Comparison of ENCODE assay signal across 8 mouse cellular contexts in genomic region chr6:119480706-119481331, GRCm38 (mm10). TPM values are rescaled to one million over a fixed set of nuclear protein-coding genes. Genes with fewer than 3 reads are reported as not detected.
DNase-seq lines count a peak whose midpoint lies in the region; ATAC-seq and TF ChIP-seq lines count a peak whose summit lies in the region.

No protein-coding gene starts in this region.

- H3K4me3 ChIP-seq in embryonic fibroblast, embryonic 13.5 days (ENCODE audit: insufficient read depth, low read length), result peak overlapping the region; percentile 67
- peak overlapping the region; percentile 57 for H3K4me3 ChIP-seq in hindbrain, embryonic 16.5 days (ENCODE audit: low read length)
- H3K4me3 ChIP-seq in liver, embryonic 13.5 days (replicated peaks), result peak overlapping the region; percentile 87
- H3K4me3 ChIP-seq in neural tube, embryonic 11.5 days (ENCODE audit: low read depth, low read length), result peak overlapping the region; percentile 94

- peak; percentile 41 for DNase-seq in kidney, adult 18-20 months
- no peak for DNase-seq in kidney, adult 9 months
- DNase-seq in adrenal gland, postnatal 10 days, result peak; percentile 34
- DNase-seq in liver, embryonic 13.5 days, result peak; percentile 24
- DNase-seq in neural tube, embryonic 11.5 days (ENCODE audit: low spot score), result peak; percentile 56
- DNase-seq in yolk sac, embryonic 10.5 days (ENCODE audit: low spot score), result peak; percentile 21

- H3K9ac ChIP-seq in hindbrain, embryonic 16.5 days (ENCODE audit: low read depth, low read length), result peak overlapping the region; percentile 92
- H3K9ac ChIP-seq in liver, embryonic 13.5 days, result peak overlapping the region; percentile 83
- peak overlapping the region; percentile 96 for H3K9ac ChIP-seq in neural tube, embryonic 11.5 days (ENCODE audit: low read length)

- no peak for TF ChIP-seq POLR2A in embryonic fibroblast, embryonic 13.5 days (IDR thresholded peaks at IDR 0.05; ENCODE audit: low read depth, low read length)

- ATAC-seq in hindbrain, embryonic 16.5 days, result 0 out of 2 replicates have a peak, but pooled peaks have one; percentile 5
- ATAC-seq in liver, embryonic 13.5 days (ENCODE audit: low read depth), result peak; percentile 7; the same call in 1 of the 2 replicates
- ATAC-seq in neural tube, embryonic 11.5 days (ENCODE audit: insufficient read depth, low FRiP score, low TSS enrichment), result peak; percentile 13; the same call in 1 of the 2 replicates

- no peaks in the 10 kb centered on the region for H3K27me3 ChIP-seq in hindbrain, embryonic 16.5 days (replicated peaks; ENCODE audit: control insufficient read depth, insufficient read depth, low read length)
- H3K27me3 ChIP-seq in liver, embryonic 13.5 days, result no peaks in the 10 kb centered on the region
- H3K27me3 ChIP-seq in neural tube, embryonic 11.5 days (ENCODE audit: control insufficient read depth, insufficient read depth, low read length), result no peaks in the 10 kb centered on the region

- no peak overlapping the region for H3K27ac ChIP-seq in embryonic fibroblast, embryonic 13.5 days (ENCODE audit: insufficient read depth, low read length)
- peak overlapping the region; percentile 100; the same call in 1 of the 2 replicates for H3K27ac ChIP-seq in hindbrain, embryonic 16.5 days (ENCODE audit: low read depth, low read length)
- H3K27ac ChIP-seq in liver, embryonic 13.5 days, result peak overlapping the region; percentile 86
- H3K27ac ChIP-seq in neural tube, embryonic 11.5 days (ENCODE audit: low read depth, low read length), result no peak overlapping the region; the same call in 1 of the 2 replicates

- WGBS in hindbrain, embryonic 16.5 days, result 1% methylated on average over 33 of the region's 33 CpGs
- 1% methylated on average over 33 of the region's 33 CpGs for WGBS in liver, embryonic 13.5 days (ENCODE audit: insufficient replicate concordance)
- under 1% methylated on average over 33 of the region's 33 CpGs for WGBS in neural tube, embryonic 11.5 days

- H3K9me3 ChIP-seq in hindbrain, embryonic 16.5 days (ENCODE audit: control insufficient read depth, low read length), result no peaks in the 10 kb centered on the region
- H3K9me3 ChIP-seq in liver, embryonic 13.5 days (replicated peaks), result no peaks in the 10 kb centered on the region
- H3K9me3 ChIP-seq in neural tube, embryonic 11.5 days (ENCODE audit: control insufficient read depth, low read length), result no peaks in the 10 kb centered on the region

- H3K4me1 ChIP-seq in embryonic fibroblast, embryonic 13.5 days (ENCODE audit: control insufficient read depth, insufficient read depth, low read length), result peaks cover 11% of the 10 kb centered on the region
- peaks cover 31% of the 10 kb centered on the region for H3K4me1 ChIP-seq in hindbrain, embryonic 16.5 days (ENCODE audit: control insufficient read depth, insufficient read depth, low read depth, low read length)
- peaks cover 70% of the 10 kb centered on the region for H3K4me1 ChIP-seq in liver, embryonic 13.5 days (replicated peaks)
- peaks cover 11% of the 10 kb centered on the region for H3K4me1 ChIP-seq in neural tube, embryonic 11.5 days (ENCODE audit: control insufficient read depth, insufficient read depth, low read length)

- no peak for TF ChIP-seq CTCF in embryonic fibroblast, embryonic 13.5 days (IDR thresholded peaks at IDR 0.05; ENCODE audit: borderline replicate concordance, insufficient read depth, low read length)

- H3K4me2 ChIP-seq in hindbrain, embryonic 16.5 days (ENCODE audit: low read length), result peak overlapping the region; percentile 96
- H3K4me2 ChIP-seq in liver, embryonic 13.5 days, result peak overlapping the region; percentile 96
- H3K4me2 ChIP-seq in neural tube, embryonic 11.5 days (ENCODE audit: low read depth), result peak overlapping the region; percentile 100

- H3K36me3 ChIP-seq in hindbrain, embryonic 16.5 days (ENCODE audit: control insufficient read depth, insufficient read depth, low read length), result peaks cover 4% of the 10 kb centered on the region; the same call in 1 of the 2 replicates
- peaks cover 18% of the 10 kb centered on the region for H3K36me3 ChIP-seq in liver, embryonic 13.5 days
- H3K36me3 ChIP-seq in neural tube, embryonic 11.5 days (ENCODE audit: control insufficient read depth, insufficient read depth, low read length), result 0 out of 2 replicates have a peak, but pooled peaks cover 2% of the 10 kb centered on the region

RNA-seq across cellular contexts. Expression of gene Fbxl14, which starts 1.4 kb away (rescaled TPM):
- 10 to 100 TPM; 26.8 to 30.0 TPM for total RNA-seq in adrenal gland, postnatal 10 days (2021)
- 19.3 and 21.5 TPM in 2 replicates for polyA plus RNA-seq in embryonic fibroblast, embryonic 13.5 days (2011; ENCODE audit: insufficient read length, low read depth, missing spikeins)
- 1.9 and 2.1 TPM in 2 replicates for polyA plus RNA-seq in hindbrain, embryonic 16.5 days (2015; fragmentation: Nextera tagmentation; extraction: Ambion mirVana)
- 2.8 and 3.1 TPM in 2 replicates for polyA plus RNA-seq in liver, embryonic 13.5 days (2015; fragmentation: Nextera tagmentation; extraction: Ambion mirVana)
- polyA plus RNA-seq in neural tube, embryonic 11.5 days (2014; fragmentation: Nextera tagmentation; extraction: Ambion mirVana), result 5.8 and 7.2 TPM in 2 replicates

Comparison
In these comparisons a context has a peak if more than half of its experiments do, and no peak if none do; other contexts are left out.
1. H3K27ac ChIP-seq: peak in hindbrain, embryonic 16.5 days (single experiment) and liver, embryonic 13.5 days (single experiment); none in embryonic fibroblast, embryonic 13.5 days (single experiment) and neural tube, embryonic 11.5 days (single experiment).
2. Peak in every context shown above with its lines, with median percentiles within 50 percentile points of each other: H3K4me3 ChIP-seq, ATAC-seq, H3K4me2 ChIP-seq and H3K9ac ChIP-seq.